Mouse (Mus musculus): ENCODE measurements at regions not wholly inside any gene's neighbourhood (a gene's known extent, or its start where the extent isn't known, plus 50 kb on each side); places are given as distances from the start of the nearest gene placed in this dataset.

DNA sequence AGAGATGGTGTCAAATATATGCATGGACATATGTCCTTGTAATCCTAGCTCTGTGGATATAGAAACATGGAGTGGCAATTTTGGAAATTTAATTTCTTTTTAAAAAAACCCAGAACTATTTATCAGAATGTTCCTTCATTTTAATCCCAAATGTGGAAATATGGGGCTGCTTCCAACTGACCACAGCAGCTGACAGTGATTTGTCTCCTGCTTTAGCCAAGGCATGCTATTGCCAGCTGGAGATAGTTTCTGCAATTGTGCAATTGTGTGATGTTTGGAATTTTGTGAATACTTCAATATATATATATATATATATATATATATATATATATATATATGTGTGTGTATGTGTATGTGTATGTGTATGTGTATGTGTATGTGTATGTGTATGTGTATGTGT, 629.7 kb upstream of the Slc8a1 start:
- no peak for TF ChIP-seq CTCF (IDR thresholded peaks at IDR 0.05; ENCODE audit: low read depth)
- no peak for TF ChIP-seq EP300 (IDR thresholded peaks at IDR 0.05; ENCODE audit: low read depth)

All from liver, embryonic 14.5 days (tissue).